Mouse (Mus musculus): Measurements from ENCODE around the gene Bean1.
A peak's percentile ranks its signal among the peaks of the same experiment; 100 is the strongest.

Bean1 gene

DNA sequence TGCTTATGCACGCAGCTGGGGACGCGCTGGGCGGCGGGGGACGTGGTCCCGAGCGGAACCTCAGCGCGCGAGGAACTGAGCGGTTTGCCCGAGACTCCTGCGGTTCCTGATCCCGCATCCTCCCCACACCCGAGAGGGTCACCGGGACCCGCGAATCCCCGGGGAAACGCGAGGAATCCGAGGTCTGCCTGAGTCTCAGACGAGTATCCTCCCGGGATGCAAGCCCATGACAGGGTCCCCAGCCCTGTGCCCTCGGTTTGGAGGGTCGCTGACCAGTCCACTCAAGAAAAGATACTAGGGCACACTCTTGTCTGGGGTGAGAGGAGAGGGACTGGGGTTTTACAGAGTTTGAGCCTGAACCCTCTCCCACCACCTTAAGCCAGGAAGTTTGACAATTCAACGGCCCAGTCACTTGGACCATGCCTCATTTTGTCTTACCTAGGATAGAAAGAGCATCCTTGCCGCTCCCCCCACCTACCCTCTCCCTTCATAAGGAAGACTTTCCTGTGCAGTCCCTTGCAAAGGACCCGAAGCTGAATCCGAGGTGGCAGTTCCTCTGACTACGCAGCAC, 893 bp downstream of the Bean1 start:
- peak; percentile 46 for DNase-seq (ENCODE audit: low spot score)

- DNase-seq (ENCODE audit: low spot score): no peak
These were observed 2.2 kb downstream of the Bean1 start for GRCm38 (mm10) chr8:104172420-104172819.

DNA sequence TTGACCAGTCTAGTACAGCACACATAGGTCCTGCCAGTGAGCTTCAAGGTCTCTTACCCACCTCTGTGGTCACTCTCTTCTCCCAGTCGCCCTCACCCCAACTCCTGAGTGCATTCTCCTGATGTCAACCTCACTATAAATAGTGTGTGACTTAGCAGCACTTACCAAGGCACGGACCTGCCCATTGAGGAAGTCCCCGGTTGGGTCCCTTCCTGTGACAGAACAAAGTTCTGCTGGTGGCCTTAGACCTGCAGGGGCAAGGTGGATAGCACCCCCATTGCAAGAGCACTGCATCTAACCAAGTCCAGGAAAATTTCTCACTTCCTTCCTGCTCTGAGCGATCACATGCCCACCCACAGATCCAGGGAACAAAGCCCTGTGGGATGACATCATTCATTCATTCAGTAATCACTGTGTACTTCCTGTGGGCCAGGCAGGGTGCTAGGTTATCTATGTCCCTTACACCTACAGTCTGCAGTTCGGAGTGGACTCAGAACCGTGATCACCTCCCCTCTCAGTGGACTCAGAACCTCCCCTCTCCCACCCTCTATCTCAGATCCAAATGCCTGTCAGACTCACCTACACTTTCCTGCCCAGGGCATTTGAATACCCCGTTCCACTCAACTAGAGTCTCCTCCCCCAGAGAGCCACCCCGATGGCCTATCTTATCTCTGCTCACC, 5.7 kb downstream of the Bean1 start:
- no peak for DNase-seq (ENCODE audit: low spot score)

GRCm38 (mm10) chr8:104177054-104177453, 6.8 kb downstream of the Bean1 start:
- DNase-seq (ENCODE audit: low spot score): no peak

DNA sequence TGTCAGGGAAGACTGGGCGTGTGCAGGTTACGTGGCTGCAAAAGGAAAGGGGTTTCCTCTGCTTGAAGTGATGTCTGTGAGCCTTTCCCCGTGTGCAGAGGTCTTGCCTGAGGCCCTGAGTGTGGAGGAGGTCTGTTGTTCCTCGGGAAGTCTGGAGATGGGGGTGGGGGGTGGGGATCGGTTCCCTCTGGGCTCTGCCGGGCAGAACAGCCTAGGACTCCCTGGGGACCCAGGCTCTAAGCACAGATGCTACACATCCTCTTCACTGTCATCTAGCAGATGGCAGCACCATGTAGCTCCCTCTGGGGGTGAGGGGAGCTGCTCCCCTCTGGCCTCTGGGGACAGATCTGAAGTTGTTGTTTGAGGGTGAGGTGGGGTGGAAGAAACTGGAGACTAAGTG, 14.7 kb downstream of the Bean1 start:
- peak; percentile 45 for DNase-seq (ENCODE audit: low spot score)

DNA sequence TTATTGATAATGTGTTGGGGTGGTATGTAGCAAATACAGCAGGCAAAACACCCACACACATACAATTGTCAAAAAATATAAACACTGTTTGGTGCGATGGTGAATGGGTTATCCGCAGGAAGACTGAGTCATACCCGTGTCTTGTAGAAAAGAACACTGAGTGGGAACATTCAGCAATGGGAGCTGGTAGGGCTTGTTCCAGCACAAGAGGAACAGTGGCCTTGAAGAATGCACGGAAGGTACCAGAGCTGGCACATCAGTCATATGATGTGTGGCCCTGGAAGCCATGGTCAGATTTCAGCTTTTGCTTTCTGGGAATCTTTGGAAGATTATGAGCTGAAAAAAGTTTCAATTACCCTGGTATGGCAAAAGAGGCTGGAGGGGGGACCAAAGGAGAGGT, 16.6 kb downstream of the Bean1 start:
- DNase-seq (ENCODE audit: low spot score): no peak

- DNase-seq (ENCODE audit: low spot score): no peak
These were observed 17.4 kb downstream of the Bean1 start for GRCm38 (mm10) chr8:104187622-104188021.

DNA sequence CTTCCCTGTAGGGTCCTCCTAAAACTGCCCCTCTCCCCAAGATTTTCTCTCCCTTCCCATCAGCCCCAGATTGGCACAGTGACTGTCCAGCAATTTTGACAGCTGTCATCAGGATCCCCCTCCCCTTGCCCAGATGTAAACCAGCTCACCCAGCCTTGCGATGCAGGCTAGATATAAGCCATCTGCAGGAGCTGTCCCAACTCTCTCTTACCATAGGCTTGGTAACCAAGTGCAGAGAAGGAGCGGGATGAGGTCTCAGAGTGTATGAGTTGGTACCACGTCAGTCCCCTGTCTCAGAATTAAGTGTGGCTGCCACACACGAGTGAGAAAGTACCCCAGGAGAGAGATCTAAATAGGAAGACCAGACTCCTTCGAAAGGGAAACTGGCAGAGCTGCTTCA, 18.2 kb downstream of the Bean1 start:
- DNase-seq (ENCODE audit: low spot score): no peak

GRCm38 (mm10) chr8:104190777-104191468, 20.7 kb downstream of the Bean1 start:
- DNase-seq (ENCODE audit: low spot score): no peak

DNA sequence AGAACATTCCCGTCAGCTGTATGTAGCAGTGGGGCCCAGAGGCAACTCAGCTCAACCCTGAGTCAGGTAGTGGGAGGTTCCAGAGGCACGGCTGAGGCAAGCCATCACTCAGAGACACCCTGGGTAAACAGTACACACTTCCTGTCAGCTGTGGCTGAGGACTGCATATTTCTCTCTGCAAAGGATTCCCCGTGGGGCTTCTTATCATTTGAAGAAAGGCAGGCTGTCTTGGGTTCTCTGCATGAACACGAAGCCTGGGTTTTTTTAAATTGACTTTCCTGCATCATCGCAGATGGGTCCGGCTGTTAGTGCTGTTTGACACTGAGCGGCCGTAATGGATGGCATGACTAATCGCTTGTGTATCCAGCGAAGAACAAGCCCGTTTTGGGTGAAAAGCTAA, 21.3 kb downstream of the Bean1 start:
- DNase-seq (ENCODE audit: low spot score): peak; percentile 34

- DNase-seq (ENCODE audit: low spot score): no peak
These were observed 29.6 kb downstream of the Bean1 start for GRCm38 (mm10) chr8:104199802-104200201.

GRCm38 (mm10) chr8:104201622-104202021, 31.4 kb downstream of the Bean1 start:
- DNase-seq (ENCODE audit: low spot score): no peak

DNA sequence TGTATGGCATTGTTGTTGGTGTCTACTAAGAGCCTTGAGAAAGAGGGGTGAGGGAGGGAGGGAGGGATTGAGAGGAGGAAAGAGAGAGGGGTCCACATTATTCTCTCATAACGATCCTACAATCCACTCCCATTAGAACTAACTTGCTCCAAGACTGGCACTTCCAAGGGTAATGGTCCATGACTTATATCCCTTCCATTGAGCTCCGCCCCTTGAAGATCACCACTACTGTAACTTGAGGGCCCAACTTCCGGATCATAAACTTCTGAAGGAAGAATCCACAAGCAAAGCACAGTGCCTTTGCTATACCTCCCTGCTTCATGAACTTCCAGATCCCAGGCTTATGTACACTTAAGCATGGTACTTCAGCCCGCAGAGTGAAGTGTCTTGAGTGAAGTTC, 32.1 kb downstream of the Bean1 start:
- no peak for DNase-seq (ENCODE audit: low spot score)

DNA sequence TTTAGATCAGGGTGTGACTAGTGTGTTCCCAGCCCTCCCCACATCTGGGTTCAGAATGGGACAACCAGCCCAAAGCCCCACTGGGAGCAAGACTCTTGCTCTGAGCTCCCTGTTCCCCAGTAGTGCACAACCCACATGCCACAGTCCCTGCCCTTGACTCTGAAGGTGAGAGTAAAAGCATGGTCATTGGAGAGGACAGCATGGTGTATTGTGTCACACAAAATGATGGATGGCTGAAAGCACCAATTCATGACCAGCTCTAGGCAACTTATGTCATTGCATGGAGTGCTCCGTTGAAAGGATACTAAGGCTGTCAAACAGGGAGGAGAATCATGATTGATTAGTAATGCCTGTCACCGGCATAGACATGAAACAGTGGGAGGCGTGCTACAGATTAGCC, 35.0 kb downstream of the Bean1 start:
- DNase-seq (ENCODE audit: low spot score): no peak

DNA sequence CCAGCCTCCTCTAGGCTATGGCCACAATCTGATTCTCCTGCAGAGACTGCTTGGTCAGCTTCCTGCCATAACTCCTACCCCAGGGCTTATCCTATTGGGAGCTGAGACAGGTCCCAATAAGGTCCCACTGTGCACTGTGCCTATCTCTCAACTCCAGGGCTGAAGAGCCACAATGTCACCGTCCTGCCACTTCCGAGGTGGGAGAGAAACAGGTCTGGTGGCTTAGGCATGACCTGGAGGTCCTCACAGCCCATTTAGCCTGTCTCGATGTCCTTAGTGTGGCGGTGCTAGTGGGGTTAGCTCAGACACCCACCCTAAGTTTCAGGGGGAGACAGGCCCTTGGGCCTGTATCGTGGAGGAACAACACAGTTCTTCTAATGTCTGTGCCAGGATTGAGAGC, 47.4 kb downstream of the Bean1 start:
- no peak for DNase-seq (ENCODE audit: low spot score)

DNA sequence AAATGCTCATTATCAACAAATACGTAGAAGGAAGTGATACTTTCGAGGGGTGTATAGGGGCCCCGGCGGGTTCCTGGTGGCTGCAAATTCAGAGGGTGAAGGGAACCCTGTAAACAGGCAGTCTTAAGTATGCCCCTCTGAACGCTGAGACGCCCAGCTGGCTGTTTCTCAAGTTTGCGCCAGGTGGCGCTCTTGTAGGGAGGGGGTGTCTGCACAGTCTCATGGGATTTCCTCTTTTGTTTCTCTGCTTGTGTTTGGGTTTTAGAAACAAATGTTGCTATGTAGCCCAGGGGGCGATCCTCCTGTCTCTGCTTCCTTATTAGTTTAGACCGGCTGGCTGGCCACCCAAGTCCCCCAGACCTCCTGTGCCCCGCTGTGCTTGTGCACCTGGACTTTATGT, 48.8 kb downstream of the Bean1 start:
- DNase-seq (ENCODE audit: low spot score): peak; percentile 71

DNA sequence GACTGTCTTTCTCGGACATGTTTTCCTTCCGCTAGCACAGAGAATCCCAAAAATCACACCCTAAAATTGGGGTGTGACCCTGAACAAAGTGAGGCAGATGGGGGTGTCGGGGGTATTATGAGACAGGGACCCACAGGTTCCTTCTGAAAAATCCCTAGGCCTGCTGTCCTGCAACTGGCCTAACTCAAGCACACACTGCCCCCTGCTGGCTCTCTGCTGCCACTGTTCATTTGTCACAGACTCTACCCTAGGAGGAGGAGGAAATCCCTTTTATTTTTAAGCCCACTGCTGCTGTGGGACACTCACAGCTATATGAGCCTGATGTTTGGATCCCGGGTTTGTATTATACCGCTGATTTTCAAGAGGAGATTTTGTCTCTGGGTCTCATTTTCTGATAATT, 49.6 kb downstream of the Bean1 start:
- DNase-seq (ENCODE audit: low spot score): peak; percentile 89

- no peak for DNase-seq (ENCODE audit: low spot score)
These were observed 56.8 kb downstream of the Bean1 start for GRCm38 (mm10) chr8:104227048-104227447.

DNA sequence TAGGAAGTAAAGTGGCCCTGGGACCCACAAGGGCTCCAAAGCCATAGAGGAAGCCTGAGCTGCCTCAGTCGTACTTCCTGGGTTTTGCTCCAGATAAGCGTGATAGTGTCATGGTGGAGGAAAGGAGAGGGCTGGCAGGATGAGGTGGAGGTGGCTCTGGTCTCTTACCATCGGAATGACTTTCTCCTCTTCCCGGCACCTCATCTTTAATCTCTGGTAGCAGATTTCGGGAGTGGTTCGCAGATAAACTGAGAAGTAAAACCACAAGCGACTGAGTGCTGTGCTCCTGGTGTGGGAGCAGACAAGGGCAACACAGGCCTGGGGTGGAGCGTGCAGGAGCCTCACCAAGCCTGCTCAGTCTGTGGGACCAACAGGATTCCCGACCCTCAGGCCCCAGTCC, 60.1 kb downstream of the Bean1 start:
- no peak for DNase-seq (ENCODE audit: low spot score)

DNA sequence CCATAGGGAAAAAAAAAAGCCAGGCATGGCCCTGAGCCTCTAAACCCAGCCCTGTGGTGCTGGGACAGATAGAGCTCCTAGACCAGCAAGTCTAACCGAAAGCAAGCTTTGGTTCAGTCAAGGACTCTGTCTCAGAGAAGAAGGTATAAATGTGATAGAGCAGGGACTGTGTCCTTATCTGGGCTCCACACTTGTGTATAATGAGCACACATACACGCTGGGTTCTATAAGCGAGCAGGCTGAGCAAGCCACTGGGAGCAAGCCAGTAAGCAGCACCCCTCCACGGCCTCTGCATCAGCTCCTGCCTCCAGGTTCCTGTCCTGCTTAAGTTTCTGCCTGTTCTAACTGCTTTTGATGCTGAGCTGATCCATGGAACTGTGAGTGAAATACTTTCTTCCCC, 61.8 kb downstream of the Bean1 start:
- no peak for DNase-seq (ENCODE audit: low spot score)

DNA sequence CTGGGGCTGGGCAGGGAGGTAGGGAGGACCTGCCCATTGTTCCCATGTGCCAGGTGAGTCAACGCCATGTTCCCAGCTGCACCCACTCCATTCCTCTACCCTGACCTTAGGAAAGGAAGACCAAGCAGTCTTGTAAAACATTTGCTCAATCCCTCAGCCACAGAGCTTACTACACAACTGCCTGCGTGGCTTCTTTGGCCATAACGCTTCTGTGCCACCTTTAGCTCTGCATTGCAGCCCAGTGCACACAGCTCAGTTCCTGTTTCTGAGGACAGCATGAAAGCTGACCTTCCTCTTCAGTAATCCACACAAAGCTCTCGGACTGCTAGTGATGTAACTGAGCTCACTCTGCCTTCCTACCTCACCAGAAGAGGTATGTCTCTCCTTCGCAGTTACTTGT, 62.7 kb downstream of the Bean1 start:
- DNase-seq (ENCODE audit: low spot score): no peak

GRCm38 (mm10) chr8:104234573-104234972, 64.3 kb downstream of the Bean1 start:
- DNase-seq (ENCODE audit: low spot score): peak; percentile 43

DNA sequence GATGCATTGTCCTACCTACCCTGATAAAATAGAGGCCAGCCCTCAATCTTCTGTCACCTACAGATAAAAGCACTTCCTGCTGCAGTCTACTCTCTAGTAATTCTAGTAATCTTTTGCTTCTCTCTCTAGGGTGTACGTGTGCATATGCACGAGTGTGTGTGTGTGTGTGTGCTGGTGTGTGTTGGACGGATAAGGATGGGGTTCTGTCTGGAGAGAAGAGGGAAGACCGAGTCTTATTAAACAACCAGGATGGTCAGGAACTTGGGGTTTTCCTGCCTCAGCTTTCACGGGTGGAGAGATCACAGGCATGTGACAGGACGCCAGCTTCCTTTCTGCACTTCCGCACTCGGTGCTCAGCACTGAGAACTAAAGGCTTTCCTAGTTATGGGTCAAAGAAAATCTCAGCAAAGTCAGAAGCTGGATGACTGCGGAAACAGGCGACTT, 69.2 kb downstream of the Bean1 start:
- no peak for DNase-seq (ENCODE audit: low spot score)
